Mouse (Mus musculus): ENCODE data around the gene Als2cr12. TPM values are rescaled to one million over a fixed set of nuclear protein-coding genes. Genes with fewer than 3 reads are reported as not detected.
A peak's percentile ranks its signal among the peaks of the same experiment; 100 is the strongest.
"Not testable (repeated sequence)": the region's sequence is repeated elsewhere in the genome, so short reads cannot be mapped to it uniquely, and the experiment has no call there.

Gene Als2cr12
- polyA plus RNA-seq, 1 experiment from 2014 or later = not detected

DNA sequence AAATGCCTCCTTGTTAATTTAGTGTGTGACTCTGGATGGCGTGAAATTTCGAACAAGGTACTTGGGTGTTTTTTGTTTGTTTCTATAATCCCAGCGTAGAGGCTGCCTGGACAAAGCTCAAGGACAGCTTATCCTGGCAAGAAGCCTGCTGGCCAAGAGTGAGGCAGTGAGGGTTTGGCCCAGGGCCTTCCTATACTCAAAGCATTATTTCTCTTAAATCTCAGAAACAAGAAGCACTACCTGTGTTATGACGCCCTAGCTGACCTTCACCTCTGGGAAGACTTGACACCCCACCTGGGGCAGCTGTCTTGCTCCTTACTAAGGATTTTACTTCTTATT, 18.1 kb upstream of the Als2cr12 start:
- WGBS = 31% methylated on average over 4 of the region's 4 CpGs
- Histone ChIP-seq H3K4me2 (ENCODE audit: low read length) (peak overlapping the region; percentile 76), H3K9me3 (ENCODE audit: control insufficient read depth, low read length) (no peaks in the 10 kb centered on the region), H3K27me3 (replicated peaks; ENCODE audit: control insufficient read depth, insufficient read depth, low read length) (no peaks in the 10 kb centered on the region), H3K27ac (ENCODE audit: low read length) (peak overlapping the region; percentile 84; the same call in 1 of the 2 replicates), H3K4me3 (replicated peaks; ENCODE audit: low read length) (peak overlapping the region; percentile 66), H3K36me3 (ENCODE audit: control insufficient read depth, insufficient read depth) (no peaks in the 10 kb centered on the region), H3K9ac (replicated peaks; ENCODE audit: low read depth, low read length) (no peak overlapping the region), H3K4me1 (replicated peaks; ENCODE audit: control insufficient read depth, insufficient read depth, low read length) (peaks cover 11% of the 10 kb centered on the region)
- ATAC-seq = no peak

DNA sequence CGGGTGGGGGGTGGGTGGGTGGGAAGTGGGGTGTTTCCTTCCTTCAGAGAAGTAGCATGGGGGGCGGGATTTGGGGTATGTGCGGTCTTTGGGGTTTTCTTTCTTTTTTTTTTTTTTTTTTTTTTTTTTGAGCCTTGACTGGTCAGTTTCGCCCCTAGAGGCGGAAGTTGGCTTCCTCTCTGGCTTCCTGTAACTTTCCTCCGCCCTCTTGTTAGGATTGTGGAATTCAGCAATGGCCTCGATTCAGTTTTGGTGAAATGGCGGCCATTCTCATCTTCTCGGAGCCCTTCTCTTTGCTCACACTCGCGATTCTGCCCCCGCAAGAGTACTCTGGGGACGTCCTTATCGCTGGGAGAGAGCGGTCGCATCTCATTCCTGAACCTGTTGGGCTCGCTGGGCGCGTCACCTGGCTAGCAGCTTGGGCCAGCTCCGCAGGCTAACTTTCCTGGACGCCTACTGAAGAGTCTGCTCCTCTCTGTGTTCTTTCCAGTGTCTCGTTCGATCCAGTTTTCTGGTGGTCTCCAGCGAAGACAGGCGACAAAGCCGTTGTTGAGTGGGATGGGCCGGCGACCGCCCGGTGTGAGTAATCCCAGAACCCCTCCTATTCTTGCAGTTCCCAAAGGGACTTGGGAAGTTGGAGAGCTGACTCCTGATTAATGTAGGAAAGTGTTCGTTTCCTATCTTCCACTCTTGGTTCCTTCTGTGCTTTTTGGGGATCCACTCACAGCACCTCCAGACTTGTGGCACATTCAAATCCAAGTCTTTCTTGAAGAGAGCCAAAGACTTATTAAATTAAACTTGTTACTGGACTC, 17.5 kb upstream of the Als2cr12 start:
- Histone ChIP-seq H3K4me2 (ENCODE audit: low read length) (peak overlapping the region; percentile 76), H3K27ac (ENCODE audit: low read length) (peak overlapping the region; percentile 84), H3K9ac (replicated peaks; ENCODE audit: low read depth, low read length) (peak overlapping the region; percentile 62), H3K36me3 (ENCODE audit: control insufficient read depth, insufficient read depth) (no peaks in the 10 kb centered on the region), H3K4me1 (replicated peaks; ENCODE audit: control insufficient read depth, insufficient read depth, low read length) (peaks cover 11% of the 10 kb centered on the region), H3K27me3 (replicated peaks; ENCODE audit: control insufficient read depth, insufficient read depth, low read length) (no peaks in the 10 kb centered on the region), H3K4me3 (replicated peaks; ENCODE audit: low read length) (peak overlapping the region; percentile 66), H3K9me3 (ENCODE audit: control insufficient read depth, low read length) (no peaks in the 10 kb centered on the region)
- no peak for ATAC-seq
- 4% methylated on average over 31 of the region's 31 CpGs for WGBS

- Histone ChIP-seq H3K9ac (replicated peaks; ENCODE audit: low read depth, low read length) (peak overlapping the region; percentile 62; the same call in 1 of the 2 replicates), H3K27me3 (replicated peaks; ENCODE audit: control insufficient read depth, insufficient read depth, low read length) (no peaks in the 10 kb centered on the region), H3K4me2 (ENCODE audit: low read length) (peak overlapping the region; percentile 76), H3K27ac (ENCODE audit: low read length) (peak overlapping the region; percentile 84), H3K9me3 (ENCODE audit: control insufficient read depth, low read length) (no peaks in the 10 kb centered on the region), H3K36me3 (ENCODE audit: control insufficient read depth, insufficient read depth) (no peaks in the 10 kb centered on the region), H3K4me3 (replicated peaks; ENCODE audit: low read length) (peak overlapping the region; percentile 66), H3K4me1 (replicated peaks; ENCODE audit: control insufficient read depth, insufficient read depth, low read length) (peaks cover 11% of the 10 kb centered on the region)
- peak; percentile 66 for ATAC-seq
- WGBS = 6% methylated on average over 11 of the region's 17 CpGs
Observed at GRCm38 (mm10) chr1:58712076-58713061, 16.6 kb upstream of the Als2cr12 start.

- Histone ChIP-seq H3K27ac (ENCODE audit: low read length) (peak within 1 kb of the TSS; percentile 88), H3K36me3 (ENCODE audit: control insufficient read depth, insufficient read depth) (no peaks in the 10 kb centered on the region), H3K4me3 (replicated peaks; ENCODE audit: low read length) (peak within 1 kb of the TSS; percentile 66), H3K4me2 (ENCODE audit: low read length) (peak within 1 kb of the TSS; percentile 76), H3K27me3 (replicated peaks; ENCODE audit: control insufficient read depth, insufficient read depth, low read length) (no peaks in the 10 kb centered on the region), H3K9me3 (ENCODE audit: control insufficient read depth, low read length) (no peaks in the 10 kb centered on the region), H3K4me1 (replicated peaks; ENCODE audit: control insufficient read depth, insufficient read depth, low read length) (peaks cover 11% of the 10 kb centered on the region), H3K9ac (replicated peaks; ENCODE audit: low read depth, low read length) (peak within 1 kb of the TSS; percentile 83)
- peak; percentile 85 for ATAC-seq
- under 1% methylated on average over 45 of the region's 45 CpGs for WGBS
Observed at GRCm38 (mm10) chr1:58711365-58712016, 15.7 kb upstream of the Als2cr12 start, which contains the start of gene Cflar. Cflar (plus strand) TSS chr1:58711508.

DNA sequence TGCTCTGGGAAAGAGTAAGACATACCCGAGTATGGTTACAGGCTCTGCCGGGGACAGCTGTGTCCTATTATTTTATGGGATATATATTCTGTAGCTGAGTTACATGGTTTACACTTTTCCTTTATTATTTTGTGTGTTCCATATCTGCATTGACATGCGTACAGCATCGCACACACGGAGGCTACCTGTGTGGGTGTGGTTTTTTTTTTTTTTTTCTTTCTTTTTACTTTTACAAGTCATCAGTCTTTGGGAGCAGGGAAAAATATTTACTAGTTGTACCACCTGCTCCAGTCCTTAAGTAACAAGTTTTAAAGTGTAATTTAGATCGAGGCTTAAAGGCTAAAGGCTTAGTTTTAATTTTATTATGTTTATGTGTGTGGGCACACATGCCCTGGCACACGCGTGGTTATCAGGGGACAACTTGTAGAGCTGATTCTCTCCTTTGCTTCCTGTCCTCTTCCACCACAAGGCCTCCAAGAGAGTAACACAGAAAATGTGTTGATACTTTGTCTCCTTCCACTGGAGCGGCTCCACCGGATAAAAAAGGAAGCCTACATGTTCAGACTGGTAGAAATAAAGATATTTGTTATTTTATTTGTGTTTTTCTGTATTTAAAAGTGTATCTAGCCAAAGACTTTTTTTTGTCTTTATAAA, 15.0 kb upstream of the Als2cr12 start:
- Histone ChIP-seq H3K4me3 (replicated peaks; ENCODE audit: low read length) (peak overlapping the region; percentile 66), H3K4me2 (ENCODE audit: low read length) (peak overlapping the region; percentile 76), H3K27me3 (replicated peaks; ENCODE audit: control insufficient read depth, insufficient read depth, low read length) (no peaks in the 10 kb centered on the region), H3K9me3 (ENCODE audit: control insufficient read depth, low read length) (no peaks in the 10 kb centered on the region), H3K9ac (replicated peaks; ENCODE audit: low read depth, low read length) (peak overlapping the region; percentile 83), H3K36me3 (ENCODE audit: control insufficient read depth, insufficient read depth) (no peaks in the 10 kb centered on the region), H3K4me1 (replicated peaks; ENCODE audit: control insufficient read depth, insufficient read depth, low read length) (peaks cover 11% of the 10 kb centered on the region), H3K27ac (ENCODE audit: low read length) (peak overlapping the region; percentile 88)
- peak; percentile 29; the same call in 1 of the 2 replicates for ATAC-seq
- WGBS = 48% methylated on average over 10 of the region's 10 CpGs

GRCm38 (mm10) chr1:58710043-58710442, 14.3 kb upstream of the Als2cr12 start:
- not testable (repeated sequence) for H3K9me3 ChIP-seq (ENCODE audit: control insufficient read depth, low read length); H3K36me3 ChIP-seq (ENCODE audit: control insufficient read depth, insufficient read depth); H3K27ac ChIP-seq (ENCODE audit: low read length); H3K4me2 ChIP-seq (ENCODE audit: low read length); ATAC-seq; H3K4me3 ChIP-seq (replicated peaks; ENCODE audit: low read length); H3K27me3 ChIP-seq (replicated peaks; ENCODE audit: control insufficient read depth, insufficient read depth, low read length); H3K9ac ChIP-seq (replicated peaks; ENCODE audit: low read depth, low read length)
- WGBS = 93% methylated on average over 1 of the region's 1 CpGs
- H3K4me1 ChIP-seq (replicated peaks; ENCODE audit: control insufficient read depth, insufficient read depth, low read length) = peaks cover 11% of the 10 kb centered on the region

GRCm38 (mm10) chr1:58700580-58701162, 4.9 kb upstream of the Als2cr12 start:
- H3K9ac ChIP-seq (replicated peaks; ENCODE audit: low read depth, low read length); H3K9me3 ChIP-seq (ENCODE audit: control insufficient read depth, low read length); H3K4me1 ChIP-seq (replicated peaks; ENCODE audit: control insufficient read depth, insufficient read depth, low read length); H3K27me3 ChIP-seq (replicated peaks; ENCODE audit: control insufficient read depth, insufficient read depth, low read length); ATAC-seq; H3K4me2 ChIP-seq (ENCODE audit: low read length); H3K36me3 ChIP-seq (ENCODE audit: control insufficient read depth, insufficient read depth); H3K27ac ChIP-seq (ENCODE audit: low read length); H3K4me3 ChIP-seq (replicated peaks; ENCODE audit: low read length): not testable (repeated sequence)
- WGBS = 87% methylated on average over 4 of the region's 5 CpGs

DNA sequence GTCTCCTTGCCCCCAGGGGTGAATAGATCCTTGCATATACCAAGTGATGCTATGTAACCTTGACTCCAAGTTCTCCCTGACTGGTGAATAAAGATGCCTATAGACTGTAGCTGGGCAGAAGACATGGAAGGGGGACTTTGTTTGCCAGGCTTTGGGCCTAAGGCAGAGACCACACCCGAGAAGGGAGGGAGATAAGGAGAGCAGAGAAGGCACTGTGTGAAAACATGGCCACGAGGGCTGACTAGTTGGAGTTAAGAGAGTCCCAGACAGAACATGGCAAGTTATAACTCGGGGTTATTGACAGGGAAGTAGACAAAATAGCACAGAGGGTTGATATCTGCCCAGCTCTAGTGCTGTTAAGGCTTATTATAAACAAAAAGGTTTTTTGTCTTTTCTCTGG, 4.2 kb upstream of the Als2cr12 start:
- no peak for ATAC-seq
- Histone ChIP-seq H3K4me3 (replicated peaks; ENCODE audit: low read length) (no peak overlapping the region), H3K9me3 (ENCODE audit: control insufficient read depth, low read length) (no peaks in the 10 kb centered on the region), H3K4me2 (ENCODE audit: low read length) (no peak overlapping the region), H3K27me3 (replicated peaks; ENCODE audit: control insufficient read depth, insufficient read depth, low read length) (no peaks in the 10 kb centered on the region), H3K36me3 (ENCODE audit: control insufficient read depth, insufficient read depth) (no peaks in the 10 kb centered on the region), H3K4me1 (replicated peaks; ENCODE audit: control insufficient read depth, insufficient read depth, low read length) (no peaks in the 10 kb centered on the region), H3K27ac (ENCODE audit: low read length) (no peak overlapping the region), H3K9ac (replicated peaks; ENCODE audit: low read depth, low read length) (no peak overlapping the region)
- 65% methylated on average over 3 of the region's 3 CpGs for WGBS
